ENCODE assay signal across 8 mouse cellular contexts in genomic region chr5:28318671-28319070, GRCm38 (mm10). TPM values are rescaled to one million over a fixed set of nuclear protein-coding genes. Genes with fewer than 3 reads are reported as not detected.
DNase-seq lines count a peak whose midpoint lies in the region; ATAC-seq and TF ChIP-seq lines count a peak whose summit lies in the region.

No protein-coding gene starts in this region.

- no peak for TF ChIP-seq POLR2A in cortical plate, adult 2 months (IDR thresholded peaks at IDR 0.05; ENCODE audit: extremely low read depth, insufficient read depth, low read length)
- no peak for TF ChIP-seq POLR2A in thymus, adult 2 months (IDR thresholded peaks at IDR 0.05; ENCODE audit: control insufficient read depth, extremely low read depth, insufficient read depth, low read length, poor library complexity)

- peak overlapping the region; percentile 32; the same call in 1 of the 2 replicates for H3K9ac ChIP-seq in intestine, embryonic 15.5 days
- H3K9ac ChIP-seq in neural tube, embryonic 13.5 days = peak overlapping the region; percentile 100

- DNase-seq in layer of hippocampus, adult 2 months (ENCODE audit: low spot score in 2 of 2) = no peak
- no peak for DNase-seq in layer of hippocampus, postnatal 36 days
- DNase-seq in cerebellum, adult 11-12 months = no peak
- no peak for DNase-seq in thymus, adult 2 months
- no peak for DNase-seq in cerebellum, adult 8-10 months

- no peaks in the 10 kb centered on the region for H3K9me3 ChIP-seq in intestine, embryonic 15.5 days
- no peaks in the 10 kb centered on the region for H3K9me3 ChIP-seq in neural tube, embryonic 13.5 days

- TF ChIP-seq CTCF in layer of hippocampus, adult 2 months (conservative IDR thresholded peaks at IDR 0.05) = no peak
- TF ChIP-seq CTCF in cortical plate, adult 2 months (IDR thresholded peaks at IDR 0.05; ENCODE audit: extremely low read depth, insufficient read depth, low read length) = no peak
- no peak for TF ChIP-seq CTCF in thymus, adult 2 months (IDR thresholded peaks at IDR 0.05; ENCODE audit: borderline replicate concordance, control insufficient read depth, extremely low read depth, insufficient read depth, low read length, poor library complexity)

- peak overlapping the region; percentile 87 for H3K4me3 ChIP-seq in layer of hippocampus, adult 2 months
- 0 out of 2 replicates have a peak overlapping the region, but pooled peaks have one; percentile 82 for H3K4me3 ChIP-seq in cortical plate, adult 2 months (ENCODE audit: insufficient read depth, low read length)
- no peak overlapping the region for H3K4me3 ChIP-seq in intestine, embryonic 15.5 days (replicated peaks)
- H3K4me3 ChIP-seq in neural tube, embryonic 13.5 days = peak overlapping the region; percentile 95
- H3K4me3 ChIP-seq in thymus, adult 2 months (ENCODE audit: control insufficient read depth, insufficient read depth, low read length) = no peak overlapping the region

- H3K27ac ChIP-seq in layer of hippocampus, adult 2 months = no peak overlapping the region
- H3K27ac ChIP-seq in cortical plate, adult 2 months (ENCODE audit: insufficient read depth, low read length) = no peak overlapping the region
- no peak overlapping the region for H3K27ac ChIP-seq in intestine, embryonic 15.5 days
- no peak overlapping the region for H3K27ac ChIP-seq in neural tube, embryonic 13.5 days (replicated peaks)
- no peak overlapping the region for H3K27ac ChIP-seq in thymus, adult 2 months (ENCODE audit: control insufficient read depth, insufficient read depth, low read length)

- peaks cover 2% of the 10 kb centered on the region; the same call in 1 of the 2 replicates for H3K4me1 ChIP-seq in cortical plate, adult 2 months (ENCODE audit: control insufficient read depth, insufficient read depth, low read length)
- H3K4me1 ChIP-seq in intestine, embryonic 15.5 days (replicated peaks) = peaks cover 11% of the 10 kb centered on the region
- peaks cover 45% of the 10 kb centered on the region for H3K4me1 ChIP-seq in neural tube, embryonic 13.5 days (replicated peaks)
- H3K4me1 ChIP-seq in thymus, adult 2 months (replicated peaks; ENCODE audit: control insufficient read depth, insufficient read depth, low read length) = peaks cover 6% of the 10 kb centered on the region

- 57% methylated on average over 2 of the region's 2 CpGs for WGBS in intestine, embryonic 15.5 days
- 75% methylated on average over 2 of the region's 2 CpGs for WGBS in neural tube, embryonic 13.5 days
- 90% methylated on average over 2 of the region's 2 CpGs for WGBS in thymus, adult 2 months

- no peaks in the 10 kb centered on the region for H3K36me3 ChIP-seq in intestine, embryonic 15.5 days
- no peaks in the 10 kb centered on the region for H3K36me3 ChIP-seq in neural tube, embryonic 13.5 days
- no peaks in the 10 kb centered on the region for H3K36me3 ChIP-seq in thymus, adult 2 months (ENCODE audit: control insufficient read depth, insufficient read depth, low read length)

- H3K4me2 ChIP-seq in intestine, embryonic 15.5 days (replicated peaks) = peak overlapping the region; percentile 69
- H3K4me2 ChIP-seq in neural tube, embryonic 13.5 days = peak overlapping the region; percentile 82

- no peak for ATAC-seq in intestine, embryonic 15.5 days
- no peak for ATAC-seq in neural tube, embryonic 13.5 days (ENCODE audit: low read depth)

- no peaks in the 10 kb centered on the region for H3K27me3 ChIP-seq in intestine, embryonic 15.5 days (replicated peaks)
- H3K27me3 ChIP-seq in neural tube, embryonic 13.5 days = no peaks in the 10 kb centered on the region
- H3K27me3 ChIP-seq in thymus, adult 2 months (ENCODE audit: control insufficient read depth, insufficient read depth, low read length) = no peaks in the 10 kb centered on the region

RNA-seq across cellular contexts. Expression of gene Rbm33, which starts 1.8 kb away (rescaled TPM):
- 10 to 100 TPM; 70.5 to 78.4 TPM for total RNA-seq in layer of hippocampus, adult 2 months (2021)
- 10 to 100 TPM; 67.4 to 74.1 TPM for total RNA-seq in layer of hippocampus, postnatal 36 days (2021)
- polyA plus RNA-seq in cortical plate, adult 2 months (2012; rRNA removed) = 44.0 and 46.7 TPM in 2 replicates
- polyA plus RNA-seq in intestine, embryonic 15.5 days (2015; fragmentation: Nextera tagmentation; extraction: Ambion mirVana) = 9.9 and 10.0 TPM in 2 replicates
- 13.2 and 21.4 TPM in 2 replicates for polyA plus RNA-seq in neural tube, embryonic 13.5 days (2015; fragmentation: Nextera tagmentation; extraction: Ambion mirVana)
- polyA plus RNA-seq in thymus, adult 2 months (2012; rRNA removed) = 80.9 and 89.7 TPM in 2 replicates

Comparison
In these comparisons a context has a peak if more than half of its experiments do, and no peak if none do; other contexts are left out.
1. H3K4me3 ChIP-seq: peak in layer of hippocampus, adult 2 months (single experiment), cortical plate, adult 2 months (single experiment) and neural tube, embryonic 13.5 days (single experiment); none in intestine, embryonic 15.5 days (single experiment) and thymus, adult 2 months (single experiment).